Mouse (Mus musculus) embryonic facial prominence, embryonic 11.5 days (tissue): ENCODE measurements around the gene Lpar5. TPM values are rescaled to one million over a fixed set of nuclear protein-coding genes. Genes with fewer than 3 reads are reported as not detected.

Source experiments
- microRNA-seq: library from miRNA; unstranded; fragments of <30 nt; microRNA quantifications from one replicate; pipeline ENCODE4, GENCODE M21; 2016; ENCODE audit warnings: borderline number of aligned reads
- polyA plus RNA-seq: library from polyadenylated mRNA; unstranded; fragments of >200 nt; fragmentation: Nextera tagmentation; extraction: Ambion mirVana; gene quantifications from 2 replicates; pipeline ENCODE4 v1.2.1, GENCODE M21; 2014

Gene Lpar5
- polyA plus RNA-seq, 1 experiment from 2014 or later = 0.49 TPM

Small RNA genes lying within 50 kb of the gene (microRNA-seq; reads per million reads assigned to microRNA genes)
- not detected for gene Mir7045

Other genes with a start within 250 kb of the Lpar5 start
- 128 and 133 TPM in 2 replicates for gene Usp5, start 238.4 kb upstream of the Lpar5 start, polyA plus RNA-seq
- 210 and 212 TPM in 2 replicates for gene Cdca3, start 238.4 kb upstream of the Lpar5 start, polyA plus RNA-seq
- gene Gnb3, start 227.6 kb upstream of the Lpar5 start, polyA plus RNA-seq = 0.27 and 0.56 TPM in 2 replicates
- 14.7 and 18.5 TPM in 2 replicates for gene P3h3, start 210.2 kb upstream of the Lpar5 start, polyA plus RNA-seq
- 0.59 and 0.72 TPM in 2 replicates for gene Gpr162, start 203.9 kb upstream of the Lpar5 start, polyA plus RNA-seq
- not detected in 2 replicates for gene Cd4, start 179.7 kb upstream of the Lpar5 start, polyA plus RNA-seq
- gene Lag3, start 156.2 kb upstream of the Lpar5 start, polyA plus RNA-seq = 1.7 and 1.8 TPM in 2 replicates
- 184 and 213 TPM in 2 replicates for gene Ptms, start 147.8 kb upstream of the Lpar5 start, polyA plus RNA-seq
- gene Mlf2, start 136.5 kb upstream of the Lpar5 start, polyA plus RNA-seq = 391 and 402 TPM in 2 replicates
- 118 and 125 TPM in 2 replicates for gene Cops7a, start 102.4 kb upstream of the Lpar5 start, polyA plus RNA-seq
- gene Pianp, start 71.2 kb upstream of the Lpar5 start, polyA plus RNA-seq = 1.1 and 1.9 TPM in 2 replicates
- gene Zfp384, start 58.8 kb upstream of the Lpar5 start, polyA plus RNA-seq = 7.7 and 10.6 TPM in 2 replicates
- gene Ing4, start 28.2 kb upstream of the Lpar5 start, polyA plus RNA-seq = 141 and 145 TPM in 2 replicates
- 10.0 and 12.5 TPM in 2 replicates for gene Acrbp, start 18.2 kb upstream of the Lpar5 start, polyA plus RNA-seq
- 93.2 and 94.5 TPM in 2 replicates for gene Chd4, start 28.1 kb downstream of the Lpar5 start, polyA plus RNA-seq
- 66.3 and 69.8 TPM in 2 replicates for gene Nop2, start 64.0 kb downstream of the Lpar5 start, polyA plus RNA-seq
- 7.0 and 10.3 TPM in 2 replicates for gene Iffo1, start 77.3 kb downstream of the Lpar5 start, polyA plus RNA-seq
- gene Gapdh, start 98.5 kb downstream of the Lpar5 start, polyA plus RNA-seq = 2,314 and 2,539 TPM in 2 replicates
- 135 and 136 TPM in 2 replicates for gene Ncapd2, start 123.8 kb downstream of the Lpar5 start, polyA plus RNA-seq
- 205 and 217 TPM in 2 replicates for gene Mrpl51, start 123.9 kb downstream of the Lpar5 start, polyA plus RNA-seq
- 1.2 and 1.4 TPM in 2 replicates for gene Vamp1, start 147.6 kb downstream of the Lpar5 start, polyA plus RNA-seq
- gene Tapbpl, start 163.9 kb downstream of the Lpar5 start, polyA plus RNA-seq = 1.0 and 1.1 TPM in 2 replicates
- 0.22 TPM in 1 of 2 replicates, not detected in the other for gene Cd27, start 169.1 kb downstream of the Lpar5 start, polyA plus RNA-seq
- gene Tuba3a, start 218.1 kb downstream of the Lpar5 start, polyA plus RNA-seq = 0.22 TPM in 1 of 2 replicates, not detected in the other
- gene Ltbr, start 246.0 kb downstream of the Lpar5 start, polyA plus RNA-seq = 22.8 and 24.3 TPM in 2 replicates